Mouse (Mus musculus): Measurements from ENCODE around the gene AW551984.
A peak's percentile ranks its signal among the peaks of the same experiment; 100 is the strongest.

AW551984 gene

DNA sequence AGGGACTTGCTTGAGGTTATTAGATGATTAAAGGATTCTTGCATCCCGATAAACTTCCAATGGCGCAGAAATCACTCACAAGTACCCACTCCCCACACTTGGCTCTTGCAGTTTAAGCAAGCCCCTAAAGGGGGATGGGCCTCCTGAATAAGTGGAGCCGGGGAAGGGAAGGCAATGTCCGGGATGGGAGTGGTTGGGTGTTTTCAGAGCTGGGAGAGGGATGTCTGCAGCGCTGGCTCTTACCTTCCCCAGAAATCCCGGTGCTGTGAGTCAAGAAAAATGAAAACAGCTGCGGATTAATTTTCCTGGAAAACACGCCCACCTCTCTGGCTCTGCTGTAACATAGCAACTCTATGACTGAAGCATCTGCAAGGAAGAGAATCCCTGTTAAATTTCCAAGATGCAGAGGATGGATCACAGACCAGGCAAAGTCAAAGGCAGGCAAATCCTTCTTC lies at the start of gene AW551984:
AW551984 (minus strand) TSS at position 405 of the 455 bp plus-strand sequence.
- DNase-seq: no peak

- no peak for DNase-seq
Measured at GRCm38 (mm10) chr9:39647382-39647781, 43.2 kb upstream of the AW551984 start.

GRCm38 (mm10) chr9:39644785-39645184 lies 40.6 kb upstream of the AW551984 start, which contains the start of gene Olfr961:
Olfr961 (plus strand) TSS chr9:39645085.
- DNase-seq: no peak

GRCm38 (mm10) chr9:39633913-39634594 lies 29.9 kb upstream of the AW551984 start:
- DNase-seq: no peak

DNA sequence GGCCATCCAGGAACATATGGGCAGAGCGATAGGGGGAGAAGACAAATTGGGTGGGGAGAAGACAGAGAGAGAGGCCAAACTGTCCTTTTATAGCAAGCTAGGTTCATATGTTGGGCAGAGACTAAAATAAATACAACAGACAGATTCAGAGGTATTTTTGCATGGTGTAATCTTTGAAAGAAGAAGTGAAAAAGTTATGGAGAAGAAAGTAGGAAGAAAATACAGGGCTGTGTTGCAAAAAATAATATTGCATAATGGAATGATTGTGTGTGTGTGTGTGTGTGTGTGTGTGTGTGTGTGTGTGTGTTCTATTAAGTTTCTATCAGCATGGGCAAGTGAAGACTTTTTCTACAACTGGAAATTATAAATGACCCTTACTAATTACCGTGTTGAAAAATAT lies 24.9 kb upstream of the AW551984 start:
- DNase-seq: no peak

GRCm38 (mm10) chr9:39624711-39625110 lies 20.5 kb upstream of the AW551984 start:
- DNase-seq: no peak

- DNase-seq: no peak
Measured at GRCm38 (mm10) chr9:39623783-39624182, 19.6 kb upstream of the AW551984 start.

- no peak for DNase-seq
Measured at GRCm38 (mm10) chr9:39621073-39621472, 16.9 kb upstream of the AW551984 start, which contains the start of gene Olfr960. Olfr960 (plus strand) TSS chr9:39621373.

DNA sequence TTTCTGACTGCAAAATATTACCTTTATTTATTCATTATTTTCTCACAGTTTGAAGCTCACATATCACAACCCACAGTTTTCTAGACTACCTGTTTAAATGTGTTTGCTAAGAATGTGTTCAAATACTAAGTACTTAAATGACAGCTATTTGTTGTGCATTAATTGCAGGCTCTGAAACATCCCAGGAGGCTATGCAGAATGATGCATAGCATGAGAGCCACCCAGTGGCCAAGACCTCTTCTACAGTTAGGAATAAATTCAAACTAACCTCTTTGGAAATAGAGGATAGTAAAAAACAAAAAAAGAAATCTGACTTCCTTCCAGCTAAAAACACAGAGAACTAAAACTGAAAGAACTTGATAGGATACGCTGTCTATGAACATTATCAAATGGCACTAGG lies 7.8 kb upstream of the AW551984 start:
- peak; percentile 4 for DNase-seq

GRCm38 (mm10) chr9:39610355-39610754 lies 6.2 kb upstream of the AW551984 start, which contains the start of gene Olfr148:
Olfr148 (plus strand) TSS chr9:39610655.
- DNase-seq: no peak

DNA sequence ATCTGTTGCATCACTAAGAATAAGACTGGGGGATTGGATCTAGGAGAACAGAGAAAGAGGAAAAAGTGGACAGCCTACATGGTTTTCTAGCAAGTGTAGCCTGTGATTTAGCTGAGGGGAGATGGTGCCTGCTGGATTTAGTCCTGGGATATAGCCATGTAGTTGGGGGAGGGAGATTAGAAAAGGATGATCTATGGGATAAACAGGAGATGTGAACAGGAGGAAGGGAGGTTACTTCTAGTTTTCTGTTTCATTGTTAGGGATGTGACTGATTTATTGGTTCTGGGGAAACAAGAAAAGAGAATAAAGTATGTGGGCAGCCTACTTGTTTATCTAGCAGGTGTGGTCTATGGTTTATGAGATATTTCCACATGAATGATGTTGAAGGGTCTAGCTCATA lies 4.3 kb upstream of the AW551984 start:
- DNase-seq: no peak

DNA sequence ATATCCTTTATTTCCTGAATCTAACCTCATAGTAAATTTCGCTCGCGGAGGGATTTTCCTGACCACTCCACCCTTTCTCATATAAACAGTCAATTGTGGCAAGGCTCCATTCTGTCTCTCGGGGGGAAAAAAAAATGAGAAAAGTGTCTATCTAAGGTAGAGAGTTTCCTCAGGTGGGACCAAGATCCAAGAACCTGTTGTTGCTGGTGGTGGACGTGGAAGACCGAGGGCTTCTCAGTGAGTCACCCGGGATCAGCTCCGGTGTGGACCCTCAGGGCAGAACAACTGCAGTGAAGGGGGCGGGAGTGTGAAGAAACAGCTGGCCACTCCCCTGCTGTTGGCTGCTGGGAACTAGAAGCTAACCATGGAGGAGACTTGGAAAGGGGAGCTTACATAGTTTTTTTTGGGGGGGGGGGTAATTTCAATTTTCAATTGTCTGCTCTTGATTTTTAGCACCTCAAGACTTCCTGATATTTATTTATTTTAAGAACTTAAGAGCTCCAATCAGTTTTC lies 814 bp downstream of the AW551984 start:
- peak; percentile 3 for DNase-seq

- DNase-seq: no peak
Measured at GRCm38 (mm10) chr9:39602536-39603332, 1.5 kb downstream of the AW551984 start.

DNA sequence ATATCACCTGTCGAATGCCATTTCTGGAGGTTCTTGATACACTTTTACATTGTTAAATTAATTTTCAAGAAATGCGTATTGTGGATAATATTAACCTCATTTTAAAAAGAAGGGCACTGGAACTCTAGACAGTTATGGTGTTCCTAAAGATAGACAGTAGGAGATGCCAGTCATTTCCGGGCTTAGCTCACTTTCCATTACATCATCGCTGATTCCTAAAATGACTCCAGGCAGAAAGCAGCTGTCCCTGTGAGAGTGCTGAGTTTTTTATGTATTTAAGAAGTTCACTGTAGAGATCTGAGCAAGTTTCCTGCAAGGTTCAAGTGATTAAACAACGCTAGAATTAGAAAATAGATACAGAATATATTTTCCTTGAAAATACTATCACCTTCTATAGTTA lies 27.2 kb downstream of the AW551984 start:
- no peak for DNase-seq

GRCm38 (mm10) chr9:39575469-39575868 lies 28.7 kb downstream of the AW551984 start, which contains the start of gene Olfr959:
Olfr959 (minus strand) TSS chr9:39575569.
- DNase-seq: no peak

- no peak for DNase-seq
Measured at GRCm38 (mm10) chr9:39558349-39558647, 45.9 kb downstream of the AW551984 start.

DNA sequence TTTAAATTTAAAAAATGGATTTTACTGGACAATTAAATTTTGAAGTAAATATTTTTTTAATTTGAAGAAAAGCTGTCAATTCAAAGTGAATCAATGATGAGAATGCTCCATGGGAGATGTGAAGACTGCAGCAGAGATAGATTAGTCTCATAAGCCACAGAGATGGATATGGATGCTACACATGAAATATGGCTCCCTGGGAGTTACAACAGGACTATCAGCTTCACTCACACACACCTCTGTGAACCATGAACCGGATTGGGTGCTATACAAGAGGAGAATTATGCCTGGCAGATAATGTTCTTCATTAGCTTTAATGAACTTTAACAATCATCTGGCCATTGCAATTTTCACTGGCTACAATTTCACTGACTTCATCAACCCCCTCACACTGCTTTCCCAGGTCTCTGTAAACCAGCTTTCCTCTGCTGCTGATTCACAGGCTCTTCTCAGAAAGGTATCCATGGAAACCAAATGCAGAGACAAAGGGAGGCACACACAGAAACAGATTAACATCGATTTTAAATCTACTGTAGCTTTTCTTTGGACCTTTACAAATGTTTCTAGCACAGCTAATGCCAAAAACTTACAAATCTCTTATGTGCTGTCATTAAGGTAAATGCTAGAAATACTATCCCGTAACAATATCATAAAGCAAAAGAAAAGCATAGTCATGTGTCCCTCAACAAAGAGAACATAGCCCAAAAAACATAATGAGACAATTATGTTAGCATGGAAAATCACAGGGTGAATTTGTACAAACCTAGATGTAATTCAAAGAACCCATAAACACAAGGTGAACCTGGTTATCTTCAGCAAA lies 46.5 kb downstream of the AW551984 start:
- DNase-seq: no peak

- DNase-seq: no peak
Measured at GRCm38 (mm10) chr9:39553946-39554345, 50.3 kb downstream of the AW551984 start, which contains the start of gene Olfr958. Olfr958 (minus strand) TSS chr9:39554054.

- DNase-seq: no peak
Measured at GRCm38 (mm10) chr9:39550806-39551205, 53.4 kb downstream of the AW551984 start.

All from lung, postnatal 10 days (tissue).